Mouse (Mus musculus): ENCODE data around the gene Fbxo7.

- TF ChIP-seq POLR2A (IDR thresholded peaks at IDR 0.05; ENCODE audit: low read depth, low read length): no peak
- TF ChIP-seq CTCF (conservative IDR thresholded peaks at IDR 0.05; ENCODE audit: insufficient read depth, insufficient read length, low read depth, low read length): no peak
Measured at GRCm38 (mm10) chr10:86050522-86050921, 28.8 kb downstream of the Fbxo7 start.
